Mouse (Mus musculus) liver, postnatal 0 days (tissue): ENCODE measurements around the gene Mgmt.

Experiments
- CTCF ChIP-seq: sonication (generic); IDR thresholded peaks from 2 replicates; pipeline ENCODE4 v1.5.1; 2016; ENCODE audit warnings: antibody characterized with exemption, low read depth
- EP300 ChIP-seq: IDR thresholded peaks from 2 replicates; pipeline ENCODE4 v1.6.1; 2016; ENCODE audit warnings: antibody characterized with exemption, low read depth, mild to moderate bottlenecking

GRCm38 (mm10) chr7:137071346-137071745 is 176.9 kb downstream of the Mgmt start:
- no peak for TF ChIP-seq EP300
- no peak for TF ChIP-seq CTCF
